Mouse (Mus musculus): ENCODE measurements at regions not wholly inside any gene's neighbourhood (a gene's known extent, or its start where the extent isn't known, plus 50 kb on each side); places are given as distances from the start of the nearest gene placed in this dataset.

- no peak for TF ChIP-seq CTCF (IDR thresholded peaks at IDR 0.05; ENCODE audit: insufficient read depth, low read length)
- no peak for TF ChIP-seq POLR2A (IDR thresholded peaks at IDR 0.05; ENCODE audit: borderline replicate concordance, extremely low read depth, low read depth, low read length)
Observed at GRCm38 (mm10) chr12:64820722-64821121, 97.0 kb upstream of the Gm527 start.

Data from lung, adult 2 months (tissue).